Mouse (Mus musculus) lung, postnatal 0 days (tissue): ENCODE results near the gene Olfr91.

Source experiments
- CTCF ChIP-seq: IDR thresholded peaks from 2 replicates; pipeline ENCODE4 v1.5.1; 2016; ENCODE audit warnings: antibody characterized with exemption, mild to moderate bottlenecking
- EP300 ChIP-seq: IDR thresholded peaks from 2 replicates; pipeline ENCODE4 v1.6.1; 2016; ENCODE audit warnings: antibody characterized with exemption, mild to moderate bottlenecking, control low read depth

DNA sequence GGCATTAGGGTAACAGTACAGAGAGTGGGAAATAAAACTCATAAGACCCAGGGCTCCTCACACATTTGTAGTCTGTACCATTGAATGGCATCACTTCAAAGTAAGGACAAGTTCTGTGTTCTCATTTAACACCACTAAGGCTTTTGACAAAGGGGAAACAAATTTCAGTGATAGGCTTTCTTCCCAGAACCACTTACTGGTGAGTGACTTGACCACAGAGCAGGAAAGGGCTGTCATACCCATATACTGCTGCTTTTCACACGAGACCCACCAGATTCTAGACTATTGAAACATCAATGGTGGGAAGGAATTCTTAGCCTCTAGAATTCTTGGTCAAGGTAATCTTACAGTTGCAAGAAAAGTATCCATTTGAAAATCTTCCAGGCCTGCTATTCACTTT, 5.9 kb downstream of the Olfr91 start:
- TF ChIP-seq CTCF (no peak), EP300 (no peak)
